Mouse (Mus musculus) embryonic facial prominence, embryonic 12.5 days (tissue): Measurements from ENCODE around the gene 5830473C10Rik. TPM values are rescaled to one million over a fixed set of nuclear protein-coding genes. Genes with fewer than 3 reads are reported as not detected.

ENCODE experiments used
- ATAC-seq: fragments of 200-750 bp; cut with Nextera tagmentation; 2 replicates; pipeline ENCODE4 v1.8.0; 2017; ENCODE audit not compliant: insufficient number of reproducible peaks, insufficient read depth, low FRiP score, low TSS enrichment
- H3K27ac ChIP-seq: fragments of 300-500 bp; sonication (generic); 2 replicates; pipeline ENCODE4 v1.5.1; 2016; ENCODE audit warnings: mild to moderate bottlenecking
- H3K27me3 ChIP-seq: fragments of 300-500 bp; sonication (generic); 2 replicates; pipeline ENCODE4 v1.6.1; 2016; ENCODE audit warnings: mild to moderate bottlenecking, moderate library complexity
- H3K36me3 ChIP-seq: fragments of 300-500 bp; sonication (generic); 2 replicates; pipeline ENCODE4 v1.6.1; 2016; ENCODE audit warnings: mild to moderate bottlenecking
- H3K4me1 ChIP-seq: fragments of 300-500 bp; sonication (generic); 2 replicates; pipeline ENCODE4 v1.6.1; 2016
- H3K4me2 ChIP-seq: fragments of 300-500 bp; sonication (generic); replicated peaks from 2 replicates; pipeline ENCODE4 v1.6.1; 2016; ENCODE audit warnings: mild to moderate bottlenecking, moderate library complexity
- H3K4me3 ChIP-seq: fragments of 300-500 bp; sonication (generic); 2 replicates; pipeline ENCODE4 v1.5.1; 2016; ENCODE audit warnings: mild to moderate bottlenecking
- H3K9ac ChIP-seq: fragments of 300-500 bp; sonication (generic); 2 replicates; pipeline ENCODE4 v1.6.1; 2016; ENCODE audit warnings: mild to moderate bottlenecking, moderate library complexity
- H3K9me3 ChIP-seq: fragments of 300-500 bp; sonication (generic); 2 replicates; pipeline ENCODE4 v1.6.1; 2016; ENCODE audit warnings: mild to moderate bottlenecking, moderate library complexity
- WGBS: fragments of 180-500 bp; shearing (Covaris S2); methylation state at CpG from one replicate; pipeline ENCODE4 v1.1.7; 2016; 5-methylcytosine and 5-hydroxymethylcytosine counted together
- polyA plus RNA-seq: library from polyadenylated mRNA; unstranded; fragments of >200 nt; fragmentation: Nextera tagmentation; extraction: Ambion mirVana; gene quantifications from 2 replicates; pipeline ENCODE4 v1.2.1, GENCODE M21; 2016

5830473C10Rik gene
- polyA plus RNA-seq, 1 experiment from 2014 or later: 0.13 TPM

- no peak overlapping the region for H3K4me3 ChIP-seq
- H3K4me1 ChIP-seq: no peaks in the 10 kb centered on the region
- H3K36me3 ChIP-seq: no peaks in the 10 kb centered on the region
- ATAC-seq: no peak
- H3K9ac ChIP-seq: no peak overlapping the region
- H3K27ac ChIP-seq: no peak overlapping the region
- no peak overlapping the region for H3K4me2 ChIP-seq
- no peaks in the 10 kb centered on the region for H3K27me3 ChIP-seq
- 79% methylated on average over 3 of the region's 3 CpGs for WGBS
- H3K9me3 ChIP-seq: no peaks in the 10 kb centered on the region
Observed at GRCm38 (mm10) chr5:90628011-90628410, 67.1 kb downstream of the 5830473C10Rik start.

DNA sequence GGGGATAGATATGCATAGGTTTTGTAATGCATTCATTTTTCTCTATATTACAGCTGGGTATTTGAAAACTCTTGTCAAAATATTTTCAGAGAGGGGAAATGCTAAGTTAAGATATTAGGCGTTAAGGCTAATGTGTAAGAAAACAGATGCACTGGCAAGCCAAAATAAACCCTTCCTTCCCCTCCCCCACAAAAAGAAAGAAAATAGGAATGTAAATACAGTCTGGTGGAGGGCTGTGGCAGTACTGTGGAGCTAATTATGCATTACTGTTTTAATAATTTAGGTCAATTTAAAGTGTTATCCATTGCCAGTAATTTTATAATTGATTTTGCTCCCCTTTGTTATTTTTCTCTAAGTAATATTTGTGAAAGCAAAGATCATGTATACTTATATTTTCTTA, 67.6 kb downstream of the 5830473C10Rik start:
- Histone ChIP-seq H3K27me3 (no peaks in the 10 kb centered on the region), H3K4me3 (no peak overlapping the region), H3K4me1 (no peaks in the 10 kb centered on the region), H3K4me2 (no peak overlapping the region), H3K36me3 (no peaks in the 10 kb centered on the region), H3K9ac (no peak overlapping the region), H3K27ac (no peak overlapping the region), H3K9me3 (no peaks in the 10 kb centered on the region)
- ATAC-seq: no peak
- WGBS: 75% methylated on average over 1 of the region's 1 CpGs

GRCm38 (mm10) chr5:90634885-90635284, 74.0 kb downstream of the 5830473C10Rik start:
- no peaks in the 10 kb centered on the region for H3K27me3 ChIP-seq
- no peak overlapping the region for H3K4me3 ChIP-seq
- no peaks in the 10 kb centered on the region for H3K4me1 ChIP-seq
- no peak overlapping the region for H3K4me2 ChIP-seq
- ATAC-seq: no peak
- H3K9me3 ChIP-seq: no peaks in the 10 kb centered on the region
- H3K36me3 ChIP-seq: no peaks in the 10 kb centered on the region
- no peak overlapping the region for H3K27ac ChIP-seq
- no peak overlapping the region for H3K9ac ChIP-seq
- 72% methylated on average over 7 of the region's 7 CpGs for WGBS

DNA sequence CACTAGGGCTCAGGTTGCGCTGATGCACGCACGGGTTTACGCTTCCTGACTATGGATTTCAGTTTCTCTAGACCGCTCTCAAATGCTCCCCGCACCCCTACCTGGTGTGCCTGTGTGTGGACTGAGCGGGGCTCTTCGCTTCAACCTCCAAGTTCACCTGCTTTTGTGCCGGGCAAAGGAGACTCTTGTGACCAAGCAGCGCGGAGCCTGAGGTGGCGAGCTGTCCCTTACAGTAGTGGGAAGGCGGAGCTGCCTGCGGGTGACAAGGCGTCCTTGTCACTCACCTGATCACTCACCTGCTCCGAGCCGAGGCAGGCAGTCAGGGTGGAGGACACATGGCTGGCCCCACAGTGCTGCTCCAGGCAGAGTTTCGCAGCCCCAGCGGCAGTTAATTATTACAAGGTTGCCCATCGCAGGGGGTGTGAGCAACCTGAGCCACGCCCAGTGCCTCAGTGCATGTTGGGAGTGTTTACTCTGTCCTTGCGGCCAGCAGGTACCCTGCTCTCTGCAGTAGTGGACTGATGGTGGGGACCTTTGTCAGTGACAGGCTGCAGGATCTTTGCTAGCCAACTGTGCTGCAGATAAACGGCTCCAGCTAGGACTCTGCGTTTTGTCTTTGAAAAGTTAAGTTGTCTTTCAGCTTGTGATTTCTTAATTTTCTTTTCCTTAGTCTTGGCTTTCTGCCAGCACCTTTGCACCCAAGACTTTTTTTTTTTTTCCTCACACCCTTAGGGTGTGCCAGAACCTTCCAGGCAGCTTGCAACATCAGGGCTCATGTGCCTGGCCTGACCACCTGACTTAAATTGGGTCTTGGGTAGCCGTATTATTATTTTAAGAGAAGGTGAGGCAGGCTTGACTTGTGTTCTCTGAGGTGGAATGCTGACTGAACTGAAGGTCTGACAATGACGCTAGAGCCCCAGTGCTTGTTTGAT, 79.6 kb downstream of the 5830473C10Rik start, which contains the start of gene Rassf6:
Gene Rassf6 (minus strand): TSS at position 372 of the 932 bp plus-strand sequence.
- H3K9me3 ChIP-seq: no peaks in the 10 kb centered on the region
- peak within 1 kb of the TSS; percentile 33; the same call in 1 of the 2 replicates for H3K9ac ChIP-seq
- no peaks in the 10 kb centered on the region; the same call in 1 of the 2 replicates for H3K27me3 ChIP-seq
- H3K4me1 ChIP-seq: peaks cover 4% of the 10 kb centered on the region; the same call in 1 of the 2 replicates
- peak within 1 kb of the TSS; percentile 89 for H3K4me2 ChIP-seq
- peak within 1 kb of the TSS; percentile 44 for H3K4me3 ChIP-seq
- peak; percentile 75 for ATAC-seq
- WGBS: 10% methylated on average over 26 of the region's 26 CpGs
- no peak within 1 kb of the TSS for H3K27ac ChIP-seq
- no peaks in the 10 kb centered on the region for H3K36me3 ChIP-seq

DNA sequence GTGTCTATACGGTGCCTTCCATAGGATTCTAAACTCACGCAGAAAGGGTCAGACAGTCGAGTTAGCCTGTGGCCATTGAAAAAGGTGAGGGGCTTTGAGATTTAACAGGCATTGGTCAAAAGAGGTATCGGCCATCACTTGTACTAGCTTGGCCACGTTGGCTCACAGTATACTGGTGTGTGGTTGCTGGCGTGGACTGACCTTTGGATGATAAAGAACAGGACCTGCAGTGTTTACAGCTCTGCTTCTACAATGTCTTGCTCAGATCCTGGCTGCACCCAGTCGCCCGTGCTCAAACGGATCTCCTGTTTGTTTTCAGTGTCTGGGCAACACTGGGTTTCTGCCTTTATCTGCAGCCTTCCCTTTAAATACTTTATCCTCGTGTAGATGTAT, 80.3 kb downstream of the 5830473C10Rik start:
- H3K9me3 ChIP-seq: no peaks in the 10 kb centered on the region
- 67% methylated on average over 10 of the region's 10 CpGs for WGBS
- no peaks in the 10 kb centered on the region; the same call in 1 of the 2 replicates for H3K27me3 ChIP-seq
- H3K4me2 ChIP-seq: no peak overlapping the region
- H3K9ac ChIP-seq: no peak overlapping the region
- no peak overlapping the region for H3K4me3 ChIP-seq
- H3K36me3 ChIP-seq: no peaks in the 10 kb centered on the region
- peaks cover 4% of the 10 kb centered on the region; the same call in 1 of the 2 replicates for H3K4me1 ChIP-seq
- H3K27ac ChIP-seq: no peak overlapping the region
- no peak for ATAC-seq

GRCm38 (mm10) chr5:90645579-90645978, 84.7 kb downstream of the 5830473C10Rik start:
- peaks cover under 1% of the 10 kb centered on the region; the same call in 1 of the 2 replicates for H3K4me1 ChIP-seq
- H3K4me3 ChIP-seq: no peak overlapping the region
- no peaks in the 10 kb centered on the region for H3K9me3 ChIP-seq
- 88% methylated on average over 3 of the region's 3 CpGs for WGBS
- H3K4me2 ChIP-seq: no peak overlapping the region
- no peak overlapping the region for H3K9ac ChIP-seq
- no peaks in the 10 kb centered on the region; the same call in 1 of the 2 replicates for H3K27me3 ChIP-seq
- no peak overlapping the region for H3K27ac ChIP-seq
- no peak for ATAC-seq
- no peaks in the 10 kb centered on the region for H3K36me3 ChIP-seq

DNA sequence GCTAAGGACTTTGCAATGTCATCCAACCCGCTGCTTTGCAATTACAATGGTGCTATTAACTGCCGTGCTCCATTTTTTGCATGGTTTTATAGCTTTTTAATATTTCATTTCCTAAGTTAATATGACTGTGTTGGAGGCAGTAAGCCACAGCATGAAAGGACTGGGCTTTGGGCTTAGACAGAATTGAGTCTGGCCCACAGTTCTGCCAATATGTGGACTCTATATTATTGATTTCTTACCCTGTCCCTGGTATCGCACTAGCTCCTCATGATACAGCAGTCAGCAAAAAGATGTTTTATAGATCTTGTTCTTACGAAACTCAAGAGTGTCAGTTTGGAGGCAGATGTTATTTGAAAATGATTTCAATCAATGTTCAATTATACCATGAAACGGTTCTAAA, 85.5 kb downstream of the 5830473C10Rik start:
- Histone ChIP-seq H3K4me1 (no peaks in the 10 kb centered on the region), H3K36me3 (no peaks in the 10 kb centered on the region), H3K9ac (no peak overlapping the region), H3K27ac (no peak overlapping the region), H3K27me3 (no peaks in the 10 kb centered on the region), H3K4me3 (no peak overlapping the region), H3K4me2 (no peak overlapping the region), H3K9me3 (no peaks in the 10 kb centered on the region)
- WGBS: 91% methylated on average over 5 of the region's 5 CpGs
- no peak for ATAC-seq

Other genes with a start within 250 kb of the 5830473C10Rik start
- gene Ankrd17, start 194.5 kb upstream of the 5830473C10Rik start, polyA plus RNA-seq: 31.6 and 32.0 TPM in 2 replicates
- 6.2 and 8.8 TPM in 2 replicates for gene Gm9958, start 193.9 kb upstream of the 5830473C10Rik start, polyA plus RNA-seq
- gene Alb, start 100.2 kb upstream of the 5830473C10Rik start, polyA plus RNA-seq: 0.39 and 0.65 TPM in 2 replicates
- 3.1 and 3.2 TPM in 2 replicates for gene Afp, start 70.4 kb upstream of the 5830473C10Rik start, polyA plus RNA-seq
- not detected in 2 replicates for gene Afm, start 42.2 kb upstream of the 5830473C10Rik start, polyA plus RNA-seq
- 0.27 and 0.87 TPM in 2 replicates for gene Rassf6, start 79.5 kb downstream of the 5830473C10Rik start, polyA plus RNA-seq
- 1.1 and 2.7 TPM in 2 replicates for gene Cxcl5, start 198.3 kb downstream of the 5830473C10Rik start, polyA plus RNA-seq
- gene Ppbp, start 207.4 kb downstream of the 5830473C10Rik start, polyA plus RNA-seq: 11.2 and 12.6 TPM in 2 replicates
- 56.6 and 62.9 TPM in 2 replicates for gene Pf4, start 211.3 kb downstream of the 5830473C10Rik start, polyA plus RNA-seq
- 0.31 and 0.59 TPM in 2 replicates for gene Cxcl3, start 225.0 kb downstream of the 5830473C10Rik start, polyA plus RNA-seq
- gene Cxcl15, start 233.4 kb downstream of the 5830473C10Rik start, polyA plus RNA-seq: 0.24 TPM in 1 of 2 replicates, not detected in the other